Mouse (Mus musculus): Measurements from ENCODE around the gene Eif1ad. TPM values are rescaled to one million over a fixed set of nuclear protein-coding genes. Genes with fewer than 3 reads are reported as not detected.

The Eif1ad gene
- 28.0 and 30.6 TPM in 2 replicates for polyA plus RNA-seq (2012; rRNA removed)

- peak; percentile 96 to 98 for DNase-seq
- H3K27ac ChIP-seq (ENCODE audit: insufficient read depth, low read length), result peak within 1 kb of the TSS; percentile 89
- peak within 1 kb of the TSS; percentile 67 for H3K4me3 ChIP-seq (replicated peaks; ENCODE audit: insufficient read depth, low read depth, low read length)
- TF ChIP-seq CTCF (IDR thresholded peaks at IDR 0.05; ENCODE audit: borderline replicate concordance, insufficient read depth, low read depth, low read length) (no peak), POLR2A (IDR thresholded peaks at IDR 0.05; ENCODE audit: borderline replicate concordance, insufficient read depth, low read length) (peak; percentile 62; the same call in 1 of the 2 replicates)
- H3K27me3 ChIP-seq (ENCODE audit: control insufficient read depth, insufficient read depth, low read length), result no peaks in the 10 kb centered on the region
- under 1% methylated on average over 86 of the region's 92 CpGs for WGBS
- H3K4me1 ChIP-seq (ENCODE audit: control insufficient read depth, insufficient read depth, low read length), result peaks cover 3% of the 10 kb centered on the region; the same call in 1 of the 2 replicates
Measured at GRCm38 (mm10) chr19:5366175-5367052, at the start of gene Eif1ad. Eif1ad (plus strand) TSS chr19:5366741.

- no peak overlapping the region for H3K27ac ChIP-seq (ENCODE audit: insufficient read depth, low read length)
- 38% methylated on average over 17 of the region's 17 CpGs for WGBS
- TF ChIP-seq POLR2A (IDR thresholded peaks at IDR 0.05; ENCODE audit: borderline replicate concordance, insufficient read depth, low read length), result no peak
- TF ChIP-seq CTCF (IDR thresholded peaks at IDR 0.05; ENCODE audit: borderline replicate concordance, insufficient read depth, low read depth, low read length), result no peak
Measured at GRCm38 (mm10) chr19:5323801-5324200, 42.7 kb upstream of the Eif1ad start.

GRCm38 (mm10) chr19:5327970-5328369 lies 38.6 kb upstream of the Eif1ad start:
- Histone ChIP-seq H3K4me3 (replicated peaks; ENCODE audit: insufficient read depth, low read depth, low read length) (no peak overlapping the region), H3K4me1 (ENCODE audit: control insufficient read depth, insufficient read depth, low read length) (no peaks in the 10 kb centered on the region), H3K27ac (ENCODE audit: insufficient read depth, low read length) (no peak overlapping the region), H3K27me3 (ENCODE audit: control insufficient read depth, insufficient read depth, low read length) (no peaks in the 10 kb centered on the region; the same call in 1 of the 2 replicates)
- 80% methylated on average over 19 of the region's 19 CpGs for WGBS
- DNase-seq, result no peak
- TF ChIP-seq POLR2A (IDR thresholded peaks at IDR 0.05; ENCODE audit: borderline replicate concordance, insufficient read depth, low read length) (no peak), CTCF (IDR thresholded peaks at IDR 0.05; ENCODE audit: borderline replicate concordance, insufficient read depth, low read depth, low read length) (no peak)

More at GRCm38 (mm10) chr19:5323801-5324200, 42.7 kb upstream of the Eif1ad start:
- no peaks in the 10 kb centered on the region; the same call in 1 of the 2 replicates for H3K27me3 ChIP-seq (ENCODE audit: control insufficient read depth, insufficient read depth, low read length)
- DNase-seq, result no peak
- H3K4me1 ChIP-seq (ENCODE audit: control insufficient read depth, insufficient read depth, low read length), result no peaks in the 10 kb centered on the region
- H3K4me3 ChIP-seq (replicated peaks; ENCODE audit: insufficient read depth, low read depth, low read length), result no peak overlapping the region

- Histone ChIP-seq H3K4me1 (ENCODE audit: control insufficient read depth, insufficient read depth, low read length) (no peaks in the 10 kb centered on the region), H3K27me3 (ENCODE audit: control insufficient read depth, insufficient read depth, low read length) (no peaks in the 10 kb centered on the region; the same call in 1 of the 2 replicates), H3K27ac (ENCODE audit: insufficient read depth, low read length) (no peak overlapping the region), H3K4me3 (replicated peaks; ENCODE audit: insufficient read depth, low read depth, low read length) (no peak overlapping the region)
- WGBS, result 82% methylated on average over 5 of the region's 5 CpGs
- TF ChIP-seq CTCF (IDR thresholded peaks at IDR 0.05; ENCODE audit: borderline replicate concordance, insufficient read depth, low read depth, low read length) (no peak), POLR2A (IDR thresholded peaks at IDR 0.05; ENCODE audit: borderline replicate concordance, insufficient read depth, low read length) (no peak)
- no peak for DNase-seq
Measured at GRCm38 (mm10) chr19:5334741-5335140, 31.8 kb upstream of the Eif1ad start.

- TF ChIP-seq POLR2A (IDR thresholded peaks at IDR 0.05; ENCODE audit: borderline replicate concordance, insufficient read depth, low read length) (no peak), CTCF (IDR thresholded peaks at IDR 0.05; ENCODE audit: borderline replicate concordance, insufficient read depth, low read depth, low read length) (no peak)
- H3K4me1 ChIP-seq (ENCODE audit: control insufficient read depth, insufficient read depth, low read length), result no peaks in the 10 kb centered on the region
- no peaks in the 10 kb centered on the region; the same call in 1 of the 2 replicates for H3K27me3 ChIP-seq (ENCODE audit: control insufficient read depth, insufficient read depth, low read length)
- no peak for DNase-seq
- WGBS, result 88% methylated on average over 6 of the region's 6 CpGs
- H3K27ac ChIP-seq (ENCODE audit: insufficient read depth, low read length), result no peak within 1 kb of the TSS
- no peak within 1 kb of the TSS for H3K4me3 ChIP-seq (replicated peaks; ENCODE audit: insufficient read depth, low read depth, low read length)
Measured at GRCm38 (mm10) chr19:5335441-5335840, 31.1 kb upstream of the Eif1ad start, which contains the start of gene Catsper1. Catsper1 (plus strand) TSS chr19:5335741.

GRCm38 (mm10) chr19:5337975-5338374 lies 28.6 kb upstream of the Eif1ad start:
- TF ChIP-seq CTCF (IDR thresholded peaks at IDR 0.05; ENCODE audit: borderline replicate concordance, insufficient read depth, low read depth, low read length), result peak; percentile 82
- TF ChIP-seq POLR2A (IDR thresholded peaks at IDR 0.05; ENCODE audit: borderline replicate concordance, insufficient read depth, low read length), result no peak
- DNase-seq, result peak; percentile 73 to 80
- H3K27me3 ChIP-seq (ENCODE audit: control insufficient read depth, insufficient read depth, low read length), result no peaks in the 10 kb centered on the region; the same call in 1 of the 2 replicates
- H3K4me1 ChIP-seq (ENCODE audit: control insufficient read depth, insufficient read depth, low read length), result no peaks in the 10 kb centered on the region
- H3K27ac ChIP-seq (ENCODE audit: insufficient read depth, low read length), result no peak overlapping the region
- WGBS, result 19% methylated on average over 5 of the region's 5 CpGs
- H3K4me3 ChIP-seq (replicated peaks; ENCODE audit: insufficient read depth, low read depth, low read length), result no peak overlapping the region

- H3K4me1 ChIP-seq (ENCODE audit: control insufficient read depth, insufficient read depth, low read length), result no peaks in the 10 kb centered on the region
- no peak for TF ChIP-seq POLR2A (IDR thresholded peaks at IDR 0.05; ENCODE audit: borderline replicate concordance, insufficient read depth, low read length)
- TF ChIP-seq CTCF (IDR thresholded peaks at IDR 0.05; ENCODE audit: borderline replicate concordance, insufficient read depth, low read depth, low read length), result no peak
- WGBS, result 79% methylated on average over 7 of the region's 7 CpGs
- no peak overlapping the region for H3K27ac ChIP-seq (ENCODE audit: insufficient read depth, low read length)
- no peaks in the 10 kb centered on the region for H3K27me3 ChIP-seq (ENCODE audit: control insufficient read depth, insufficient read depth, low read length)
- DNase-seq, result no peak
- no peak overlapping the region for H3K4me3 ChIP-seq (replicated peaks; ENCODE audit: insufficient read depth, low read depth, low read length)
Measured at GRCm38 (mm10) chr19:5341360-5341759, 25.2 kb upstream of the Eif1ad start.
